Mouse (Mus musculus) thymus, postnatal 36 days (tissue): ENCODE data around the gene Slc26a6.

Experiments used
- DNase-seq, 2 experiments: peaks; one replicate each; pipeline ENCODE4 v3.0.0; 2022; ENCODE audit warnings: mixed read lengths in 2 of 2

The Slc26a6 gene

GRCm38 (mm10) chr9:108847374-108847773 is 5.7 kb upstream of the Slc26a6 start:
- no peak for DNase-seq

GRCm38 (mm10) chr9:108848419-108848818 is 4.7 kb upstream of the Slc26a6 start:
- no peak for DNase-seq

GRCm38 (mm10) chr9:108853635-108854240 is 655 bp downstream of the Slc26a6 start:
- peak; percentile 87 to 89 for DNase-seq

GRCm38 (mm10) chr9:108854241-108854696 is 1.2 kb downstream of the Slc26a6 start:
- DNase-seq = peak; percentile 82 to 88

- DNase-seq = no peak
Observed at GRCm38 (mm10) chr9:108855335-108855734, 2.3 kb downstream of the Slc26a6 start.

GRCm38 (mm10) chr9:108858792-108859527 is 5.9 kb downstream of the Slc26a6 start:
- DNase-seq = no peak

GRCm38 (mm10) chr9:108912308-108912707 is 59.2 kb downstream of the Slc26a6 start:
- DNase-seq = no peak

GRCm38 (mm10) chr9:108913161-108913560 is 60.1 kb downstream of the Slc26a6 start:
- DNase-seq = no peak

GRCm38 (mm10) chr9:108913621-108914020 is 60.5 kb downstream of the Slc26a6 start:
- DNase-seq = no peak

GRCm38 (mm10) chr9:108914491-108914890 is 61.4 kb downstream of the Slc26a6 start, which contains the start of gene Tmem89:
TSS of gene Tmem89 (plus strand) at chr9:108914619.
- DNase-seq = no peak

- DNase-seq = no peak
Observed at GRCm38 (mm10) chr9:108925897-108926296, 72.8 kb downstream of the Slc26a6 start.

- no peak for DNase-seq
Observed at GRCm38 (mm10) chr9:108928424-108928823, 75.3 kb downstream of the Slc26a6 start.

GRCm38 (mm10) chr9:108935991-108936390 is 82.9 kb downstream of the Slc26a6 start:
- no peak for DNase-seq

GRCm38 (mm10) chr9:108936418-108937364 is 83.6 kb downstream of the Slc26a6 start, which contains the start of gene Uqcrc1:
TSS of gene Uqcrc1 (plus strand) at chr9:108936633.
- DNase-seq = peak; percentile 92 to 94

- DNase-seq = no peak
Observed at GRCm38 (mm10) chr9:108945111-108945510, 92.0 kb downstream of the Slc26a6 start.

- DNase-seq = no peak
Observed at GRCm38 (mm10) chr9:108945608-108946007, 92.5 kb downstream of the Slc26a6 start.

GRCm38 (mm10) chr9:108949231-108949966 is 96.3 kb downstream of the Slc26a6 start:
- peak in 1 of 2 experiments; percentile 21 for DNase-seq

GRCm38 (mm10) chr9:108949967-108950728 is 97.1 kb downstream of the Slc26a6 start:
- DNase-seq = no peak

- DNase-seq = no peak
Observed at GRCm38 (mm10) chr9:108953081-108953636, 100.1 kb downstream of the Slc26a6 start, which contains the start of gene Col7a1. TSS of gene Col7a1 (plus strand) at chr9:108953586.

GRCm38 (mm10) chr9:108955241-108955640 is 102.2 kb downstream of the Slc26a6 start:
- no peak for DNase-seq

GRCm38 (mm10) chr9:108955846-108956245 is 102.8 kb downstream of the Slc26a6 start:
- DNase-seq = no peak
